Mouse (Mus musculus) lung, postnatal 14 days (tissue): ENCODE measurements around the gene Zyx.

Experiments
- DNase-seq: peaks from one replicate; pipeline ENCODE4 v3.0.0; 2021

Gene Zyx

DNA sequence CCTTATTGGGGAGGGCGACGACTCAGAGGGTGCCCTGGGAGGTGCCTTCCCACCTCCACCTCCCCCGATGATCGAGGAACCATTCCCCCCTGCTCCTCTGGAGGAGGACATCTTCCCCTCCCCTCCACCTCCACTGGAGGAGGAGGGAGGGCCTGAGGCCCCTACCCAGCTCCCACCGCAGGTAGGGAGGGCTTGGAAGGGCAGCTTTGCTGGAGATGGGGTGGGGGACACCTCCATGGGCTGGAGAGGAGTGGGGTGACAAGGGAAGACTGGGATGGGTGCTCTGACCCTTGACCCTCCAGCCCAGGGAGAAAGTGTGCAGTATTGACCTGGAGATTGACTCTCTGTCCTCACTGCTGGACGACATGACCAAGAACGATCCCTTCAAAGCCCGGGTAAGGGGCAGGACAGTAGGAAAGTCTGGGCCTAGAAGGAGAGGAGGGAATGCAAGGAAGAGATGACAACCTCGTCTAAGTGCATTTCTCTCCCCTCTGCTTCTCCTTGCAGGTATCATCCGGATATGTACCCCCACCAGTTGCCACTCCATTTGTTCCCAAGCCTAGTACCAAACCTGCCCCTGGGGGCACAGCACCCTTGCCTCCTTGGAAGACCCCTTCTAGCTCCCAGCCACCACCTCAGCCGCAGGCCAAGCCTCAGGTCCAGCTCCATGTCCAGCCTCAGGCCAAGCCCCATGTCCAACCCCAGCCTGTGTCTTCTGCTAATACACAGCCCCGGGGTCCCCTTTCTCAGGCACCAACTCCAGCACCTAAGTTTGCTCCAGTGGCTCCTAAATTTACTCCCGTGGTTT lies 1.7 kb downstream of the Zyx start:
- DNase-seq, result no peak

DNA sequence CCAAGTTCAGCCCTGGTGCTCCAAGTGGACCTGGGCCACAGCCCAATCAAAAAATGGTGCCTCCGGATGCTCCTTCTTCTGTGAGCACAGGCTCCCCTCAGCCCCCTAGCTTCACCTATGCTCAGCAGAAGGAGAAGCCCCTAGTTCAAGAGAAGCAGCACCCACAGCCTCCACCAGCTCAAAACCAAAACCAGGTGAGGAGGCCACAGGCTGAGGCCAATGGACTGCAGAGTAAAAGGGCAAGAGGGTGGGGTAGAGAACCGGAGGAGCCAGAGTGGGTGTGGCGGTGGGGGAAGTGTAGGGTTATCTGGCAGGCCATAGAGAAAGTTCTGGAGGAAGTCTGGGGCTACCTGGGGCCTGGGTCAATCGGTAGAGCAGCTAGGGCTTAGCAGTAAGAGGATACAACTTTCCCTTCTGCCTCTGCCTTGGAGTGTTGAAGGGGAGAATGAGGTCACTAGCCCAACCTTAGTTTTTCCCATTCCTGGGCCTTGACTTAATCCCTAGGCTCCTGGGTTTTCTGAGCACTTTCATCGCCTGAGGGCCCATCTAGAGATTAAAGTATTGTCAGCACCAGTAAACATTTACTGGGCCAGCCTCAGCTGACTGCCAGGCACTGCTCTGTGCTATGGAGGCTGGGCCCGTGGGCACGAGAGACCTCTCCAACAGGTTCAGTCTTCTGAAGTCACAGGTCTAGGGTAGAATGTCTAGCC lies 2.5 kb downstream of the Zyx start:
- no peak for DNase-seq

DNA sequence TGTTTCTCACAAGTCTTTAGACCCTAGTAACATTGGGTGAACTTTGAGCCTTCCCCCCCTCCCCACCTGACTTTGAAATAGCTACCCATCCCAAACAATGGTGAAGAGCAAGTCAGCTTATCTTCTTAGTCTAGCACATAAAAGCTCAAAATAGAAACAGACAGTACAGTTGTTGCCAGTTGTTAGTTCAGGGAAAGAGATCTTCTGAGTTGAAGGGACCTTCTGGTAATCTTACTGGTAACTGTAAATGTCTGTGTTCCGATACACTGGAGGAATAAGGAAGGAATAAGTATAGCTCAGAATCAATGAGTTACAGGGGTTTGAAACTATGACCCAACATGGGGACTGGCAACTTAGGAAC lies 3.0 kb downstream of the Zyx start:
- DNase-seq, result no peak

DNA sequence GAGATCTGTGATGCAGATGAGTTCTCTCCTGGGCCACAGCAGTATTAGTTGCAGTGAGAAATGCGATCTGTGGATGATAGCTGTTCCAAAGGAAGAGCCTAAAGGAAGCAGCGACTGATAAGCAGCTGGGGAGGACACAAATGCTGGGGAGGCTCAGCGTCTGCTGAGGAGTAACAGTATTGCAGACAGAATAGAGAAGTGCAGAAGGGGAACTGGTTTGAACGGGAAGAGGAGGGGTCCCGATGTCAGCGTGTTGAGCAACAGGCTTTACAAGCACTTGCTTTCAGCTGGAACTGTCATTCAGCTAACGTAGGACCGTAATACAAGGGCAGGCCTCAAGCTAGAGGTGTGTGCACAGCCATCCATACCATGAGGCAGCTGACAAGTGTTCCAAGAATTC lies 3.8 kb downstream of the Zyx start:
- DNase-seq, result no peak

DNA sequence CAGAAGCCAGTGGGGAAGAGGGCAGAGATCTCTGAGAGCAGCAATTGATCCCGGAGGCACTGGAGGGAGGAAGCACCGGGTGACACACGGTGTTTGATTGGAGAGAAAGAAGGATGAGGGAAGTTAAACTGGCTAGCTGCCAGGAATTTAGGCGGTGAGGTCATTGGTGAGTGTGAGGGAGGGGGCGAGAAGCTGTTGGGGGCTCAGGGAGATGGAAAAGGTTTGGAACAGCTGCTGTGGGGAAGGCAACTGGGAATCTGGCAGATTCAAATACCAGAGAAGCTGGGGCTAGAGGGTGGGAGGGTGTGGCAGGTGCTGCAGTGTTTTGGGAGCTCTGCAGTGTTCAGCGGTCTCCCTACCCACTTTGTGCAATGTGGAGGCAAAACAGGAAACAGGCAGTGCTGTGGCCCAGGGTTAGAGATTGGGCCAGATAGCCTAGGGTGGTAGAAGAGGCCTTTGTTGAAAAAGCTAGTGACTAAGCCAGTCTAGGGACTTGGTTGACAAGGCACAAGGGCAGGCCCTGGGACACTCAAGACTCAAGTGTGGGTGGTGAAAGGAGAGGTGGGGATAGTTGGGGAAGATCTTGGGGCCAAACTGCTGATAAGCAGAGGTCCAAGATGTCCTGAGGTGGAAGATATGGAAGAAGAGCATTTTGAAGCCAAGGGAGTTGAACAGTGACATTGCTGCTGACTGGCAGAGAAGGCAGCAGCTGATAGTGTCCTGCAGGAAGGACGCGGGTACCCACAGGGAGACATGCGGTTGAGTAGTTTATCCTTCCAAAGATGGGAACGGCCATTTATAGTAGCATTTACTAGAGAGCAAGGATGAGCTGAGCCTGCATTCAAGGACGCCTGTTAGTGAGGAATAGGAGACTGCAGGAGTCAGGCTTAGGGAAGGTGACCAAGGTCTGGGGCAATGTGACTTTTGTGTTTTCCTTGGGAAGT lies 4.9 kb downstream of the Zyx start:
- DNase-seq, result no peak

DNA sequence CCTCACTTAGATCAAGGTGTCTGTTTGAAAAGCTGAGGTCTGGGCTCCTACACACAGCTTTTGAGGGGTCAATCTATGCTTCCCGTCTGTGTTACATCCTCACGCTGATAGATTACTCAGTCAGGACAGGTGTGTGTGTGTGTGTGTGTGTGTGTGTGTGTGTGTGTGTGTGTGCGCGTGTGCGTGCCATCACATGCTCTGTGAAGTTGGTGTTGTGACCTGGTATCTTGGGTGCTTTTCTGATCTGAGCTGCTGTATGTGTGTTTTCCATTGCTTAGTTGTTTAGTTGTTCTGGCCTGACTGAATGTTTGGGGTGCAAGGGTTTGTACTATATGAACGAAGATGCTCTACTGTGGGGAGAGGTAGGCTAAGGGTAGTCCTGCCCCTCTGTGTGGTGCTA lies 5.9 kb downstream of the Zyx start:
- DNase-seq, result no peak

DNA sequence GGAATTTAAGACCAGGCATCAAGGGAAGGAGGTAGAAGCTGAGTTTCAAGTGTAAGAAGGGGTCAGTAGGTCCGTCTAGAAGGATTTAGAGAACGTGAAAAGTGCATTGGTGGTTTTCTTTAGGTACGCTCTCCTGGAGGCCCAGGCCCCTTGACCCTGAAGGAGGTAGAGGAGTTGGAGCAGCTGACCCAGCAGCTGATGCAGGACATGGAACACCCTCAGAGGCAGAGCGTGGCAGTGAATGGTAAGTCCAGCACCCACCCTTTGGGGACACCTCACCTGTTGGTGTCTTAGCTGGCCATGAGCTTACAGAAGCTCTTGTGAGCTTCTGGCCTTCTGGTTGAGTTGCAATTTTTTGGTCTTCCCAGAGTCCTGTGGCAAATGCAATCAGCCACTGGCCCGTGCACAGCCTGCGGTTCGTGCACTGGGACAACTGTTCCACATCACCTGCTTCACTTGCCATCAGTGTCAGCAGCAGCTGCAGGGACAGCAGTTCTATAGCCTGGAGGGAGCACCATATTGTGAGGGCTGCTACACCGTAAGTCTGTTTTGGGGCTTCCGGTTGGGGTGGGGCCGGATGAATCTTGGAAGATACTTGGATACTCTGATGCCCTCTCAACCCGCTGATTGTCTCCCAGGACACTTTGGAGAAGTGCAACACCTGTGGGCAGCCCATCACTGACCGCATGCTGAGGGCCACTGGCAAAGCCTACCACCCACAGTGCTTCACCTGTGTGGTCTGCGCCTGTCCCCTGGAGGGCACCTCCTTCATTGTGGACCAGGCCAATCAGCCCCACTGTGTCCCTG lies 6.6 kb downstream of the Zyx start:
- no peak for DNase-seq

DNA sequence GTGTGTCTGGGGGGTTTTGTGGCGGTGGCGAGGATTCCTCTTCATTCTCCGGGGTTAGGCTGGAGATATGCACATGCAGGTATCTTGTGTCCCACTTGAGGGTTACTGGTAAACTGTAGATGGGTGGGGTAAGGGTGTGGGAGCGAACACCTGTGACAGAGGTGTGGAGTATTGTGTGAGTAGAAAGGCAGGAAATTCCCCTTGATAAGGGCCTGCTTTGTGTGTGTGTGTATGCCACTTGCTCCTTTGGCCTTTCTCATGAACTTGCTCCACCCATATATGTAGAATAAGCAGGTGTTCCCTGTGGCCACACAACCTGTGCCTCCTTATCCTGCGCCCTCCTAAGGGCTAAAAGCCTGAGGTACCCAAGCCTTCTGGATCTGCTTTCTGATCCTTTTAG lies 7.5 kb downstream of the Zyx start:
- DNase-seq, result no peak

DNA sequence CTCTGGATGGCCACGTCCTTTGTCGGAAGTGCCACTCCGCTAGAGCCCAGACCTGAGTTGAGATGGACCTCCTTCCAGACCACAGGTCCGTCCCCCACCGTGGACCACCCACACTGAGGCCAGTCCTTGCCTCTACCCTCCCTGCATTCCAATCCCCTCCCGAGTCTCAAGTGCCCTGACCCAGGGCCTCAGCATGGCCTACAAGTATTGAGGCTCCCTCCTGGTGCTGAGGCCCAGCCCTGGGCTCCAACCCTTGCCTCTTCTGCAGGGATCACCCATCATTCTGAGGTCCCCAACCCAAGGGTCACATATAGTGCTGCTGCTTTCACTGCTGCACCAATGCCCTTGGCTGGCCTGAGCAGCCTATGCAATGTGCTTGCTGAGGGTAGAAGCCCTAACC lies 8.5 kb downstream of the Zyx start:
- DNase-seq, result no peak

DNA sequence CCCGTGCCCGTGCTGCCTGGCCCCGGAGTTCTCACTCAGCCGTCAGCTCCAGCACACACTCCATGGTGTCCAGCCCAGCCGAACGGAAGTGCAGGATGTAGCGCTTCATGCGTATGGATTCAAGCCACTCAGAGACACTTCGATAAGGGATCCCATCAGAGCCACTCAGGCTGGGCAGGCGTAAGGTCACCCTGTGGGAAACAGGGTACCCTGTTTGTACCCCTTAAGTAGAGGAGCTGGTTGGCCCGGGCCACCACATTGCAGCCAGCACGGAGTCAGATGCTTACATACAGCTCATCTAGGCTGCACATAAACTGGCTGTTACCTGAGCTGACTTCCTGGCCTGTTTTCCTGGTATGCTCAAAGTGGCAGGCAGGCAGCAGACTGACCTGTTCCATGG lies 9.5 kb downstream of the Zyx start:
- no peak for DNase-seq

DNA sequence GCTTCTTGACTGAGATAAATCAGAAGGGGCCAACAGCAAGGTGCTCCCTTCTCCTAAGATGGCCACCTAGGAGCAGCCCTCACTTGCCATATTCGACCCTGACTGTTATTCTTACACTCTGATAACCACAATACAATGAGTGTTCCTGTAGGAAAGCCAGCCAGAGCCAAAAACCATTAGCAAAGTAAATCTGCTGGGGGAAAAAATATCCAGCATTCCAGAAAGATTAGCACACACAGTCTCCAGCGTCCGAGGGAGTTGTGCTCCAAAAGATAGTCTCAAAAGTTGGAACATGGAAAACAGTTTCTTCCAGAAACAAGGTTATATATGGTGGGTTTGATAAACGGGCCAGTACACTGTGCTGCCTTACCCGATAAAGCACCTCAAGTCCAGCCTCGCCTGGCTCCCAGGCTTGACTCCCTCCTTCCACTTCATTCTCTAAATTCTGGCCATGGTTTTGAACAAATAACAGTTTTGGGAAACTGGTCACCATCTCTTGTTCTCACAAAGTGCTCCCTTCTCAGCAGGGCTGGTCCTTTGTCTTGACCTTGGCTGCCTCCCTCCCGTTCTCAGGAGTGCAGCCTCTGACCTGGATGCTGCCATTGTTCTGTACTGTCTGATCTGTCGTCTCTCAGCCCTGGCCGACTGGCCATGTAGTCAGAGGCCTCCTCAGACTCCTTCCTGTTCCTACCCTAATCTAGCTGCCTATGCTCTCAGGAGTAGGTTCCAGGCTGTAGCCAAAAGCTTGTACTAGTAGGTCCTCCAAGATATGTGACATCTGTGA lies 10.1 kb downstream of the Zyx start:
- no peak for DNase-seq

DNA sequence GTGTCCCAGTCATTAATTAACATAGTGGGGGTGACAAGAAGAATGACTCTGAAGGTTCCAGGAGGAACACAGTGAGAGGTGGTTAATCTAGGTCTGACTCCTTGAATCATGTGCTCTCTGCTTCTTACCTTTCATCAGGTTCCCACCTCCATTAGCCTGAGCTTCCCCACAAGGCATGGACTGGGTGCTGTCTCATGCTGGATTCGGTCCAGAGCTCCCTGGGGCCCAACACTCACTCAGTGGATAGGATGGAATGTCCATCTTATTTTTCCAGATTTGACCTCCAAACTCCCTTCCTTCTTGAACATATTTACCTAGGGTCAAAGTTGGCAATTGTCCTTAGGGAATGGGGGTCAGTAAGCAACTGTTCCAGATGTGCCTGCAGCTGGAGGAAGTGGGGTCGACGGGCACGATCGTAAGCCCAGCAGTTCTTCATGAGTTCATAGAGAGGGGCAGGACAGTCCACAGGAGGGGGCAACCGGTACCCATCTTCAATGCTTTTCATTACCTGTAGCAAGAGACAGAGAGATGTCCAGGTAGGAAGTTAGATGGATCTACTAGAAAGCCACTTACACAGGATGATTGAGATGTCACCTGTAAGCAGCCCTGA lies 10.9 kb downstream of the Zyx start:
- DNase-seq, result no peak

DNA sequence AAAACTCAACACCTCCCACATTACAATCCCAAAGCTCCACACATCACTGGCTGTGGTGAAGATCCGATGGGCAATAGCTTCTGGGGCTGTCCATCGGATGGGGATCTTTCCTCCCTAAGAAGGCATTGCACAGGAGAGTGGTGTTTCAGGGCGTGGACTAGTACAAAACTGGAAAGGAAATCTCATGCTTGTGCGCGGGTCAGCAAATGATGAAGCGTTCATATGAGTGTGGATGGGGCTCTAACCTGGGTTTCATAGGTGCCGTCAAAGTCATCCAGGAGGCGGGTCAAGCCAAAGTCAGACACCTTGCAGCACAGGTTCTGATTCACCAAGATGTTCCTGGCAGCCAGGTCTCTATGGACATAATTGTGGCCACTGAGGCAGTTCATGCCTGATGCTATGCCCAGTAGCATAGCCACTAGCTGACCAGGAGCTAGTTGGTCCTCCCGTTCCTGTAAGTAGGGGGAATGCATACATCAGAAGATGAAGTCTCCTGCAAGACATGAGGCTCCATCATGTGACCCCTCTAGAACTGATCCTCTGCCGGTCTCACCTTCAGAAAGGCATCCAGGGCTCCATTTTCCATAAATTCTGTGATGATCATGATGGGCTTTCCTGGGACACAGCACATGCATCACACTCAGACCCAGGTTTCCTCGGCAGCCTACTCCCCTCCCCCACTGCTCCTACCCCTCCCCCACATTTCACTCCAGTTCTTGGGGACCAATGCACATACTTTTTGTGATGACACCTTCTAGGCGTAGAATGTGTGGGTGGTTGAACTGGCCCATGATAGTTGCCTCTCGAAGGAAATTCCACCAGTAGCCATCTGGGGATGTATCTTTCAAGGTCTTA lies 11.8 kb downstream of the Zyx start:
- no peak for DNase-seq

DNA sequence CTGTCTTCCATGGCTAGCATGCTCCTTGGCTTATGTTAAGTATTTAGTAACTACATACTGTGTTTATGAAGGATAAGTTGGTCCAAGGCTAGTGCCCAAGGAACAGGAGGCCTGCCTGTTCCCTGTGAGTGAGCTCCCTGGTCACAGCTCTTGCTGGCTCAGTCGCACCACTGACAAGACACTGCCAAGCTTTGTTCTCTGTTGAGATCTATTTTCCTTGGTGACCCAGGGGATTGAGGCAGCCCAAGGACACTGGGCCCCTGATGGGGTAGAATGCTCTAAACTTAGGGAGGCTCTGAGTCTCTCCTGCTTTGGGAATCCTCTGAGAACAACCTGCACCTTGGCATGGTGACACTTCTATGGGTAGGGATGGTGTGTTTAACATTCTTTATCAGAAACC lies 12.6 kb downstream of the Zyx start:
- DNase-seq, result no peak

DNA sequence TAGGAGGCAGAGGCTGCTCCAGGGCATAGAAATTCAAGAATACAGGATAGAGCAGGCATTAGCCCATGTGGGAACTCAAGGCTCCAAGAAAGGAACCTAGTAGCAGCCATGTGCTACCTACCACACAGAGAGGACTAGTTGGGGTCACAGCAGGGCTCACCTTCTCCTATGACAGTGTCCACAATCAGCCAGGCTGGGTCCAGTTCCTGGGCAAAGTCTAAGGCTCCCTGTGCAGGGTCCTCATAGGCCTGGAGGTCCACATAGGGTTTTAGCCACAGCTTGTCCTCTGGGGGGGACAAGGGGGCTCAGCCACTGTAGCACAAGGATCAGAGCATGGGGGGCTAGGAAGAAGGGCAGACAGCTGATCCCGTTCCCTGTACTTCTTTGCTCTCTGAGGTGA lies 13.1 kb downstream of the Zyx start:
- DNase-seq, result no peak

DNA sequence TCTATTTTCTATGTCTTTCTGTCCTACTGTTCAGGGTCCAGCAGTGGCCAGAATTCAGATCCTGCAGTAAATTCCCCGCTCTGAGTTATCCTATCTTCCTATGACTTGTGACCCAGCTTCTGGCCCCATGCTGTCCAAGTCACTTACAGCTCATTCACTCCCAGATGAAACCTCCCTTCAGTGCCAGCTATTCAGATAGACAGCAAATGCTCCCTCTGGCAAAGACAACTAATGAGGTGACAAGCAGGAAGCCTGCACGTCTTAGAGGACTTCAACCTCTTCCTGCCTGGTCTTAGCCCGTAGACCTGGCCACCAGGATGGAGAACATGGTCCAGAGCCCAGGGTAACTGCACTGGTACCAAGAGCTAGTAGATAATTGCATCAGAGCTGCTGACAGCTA lies 13.5 kb downstream of the Zyx start:
- no peak for DNase-seq

DNA sequence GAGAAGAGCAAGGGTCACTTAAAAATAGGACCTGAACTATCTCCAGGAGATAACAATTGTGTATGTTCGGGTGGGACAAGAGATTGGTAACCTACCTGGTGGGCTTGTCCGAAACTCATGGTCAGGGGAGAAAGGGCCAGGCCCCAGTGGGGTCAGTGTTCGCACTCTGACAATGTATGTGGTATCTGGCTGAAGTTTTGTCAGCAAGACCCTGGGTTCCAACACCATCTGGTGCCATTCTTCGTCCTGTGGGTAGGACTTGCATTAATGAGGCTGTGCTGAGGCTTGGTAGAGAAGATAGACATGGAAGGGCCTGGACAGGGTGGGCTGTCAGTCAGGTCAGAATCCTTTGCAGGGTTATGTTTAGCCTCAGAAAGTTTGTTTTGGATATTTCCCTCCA lies 14.6 kb downstream of the Zyx start:
- no peak for DNase-seq

DNA sequence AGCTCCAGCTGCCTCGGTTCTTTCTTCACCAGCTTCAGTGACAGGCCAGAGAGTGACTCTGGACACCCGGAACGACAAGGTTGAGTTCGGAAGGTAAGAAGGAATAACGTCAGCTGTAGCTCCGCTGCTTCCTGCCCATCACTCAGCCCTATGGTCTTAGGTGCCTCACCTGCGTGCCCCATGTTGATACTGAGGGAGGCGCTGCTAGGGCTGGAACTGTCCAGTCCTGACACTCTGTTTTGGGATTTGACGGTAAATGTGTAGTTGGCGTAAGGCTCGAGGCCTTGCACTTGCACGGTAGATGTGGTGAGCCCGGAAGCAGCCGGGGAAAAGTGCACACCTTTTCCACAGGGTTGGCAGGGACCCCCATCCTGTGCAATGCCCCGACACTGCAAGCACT lies 15.2 kb downstream of the Zyx start:
- no peak for DNase-seq

DNA sequence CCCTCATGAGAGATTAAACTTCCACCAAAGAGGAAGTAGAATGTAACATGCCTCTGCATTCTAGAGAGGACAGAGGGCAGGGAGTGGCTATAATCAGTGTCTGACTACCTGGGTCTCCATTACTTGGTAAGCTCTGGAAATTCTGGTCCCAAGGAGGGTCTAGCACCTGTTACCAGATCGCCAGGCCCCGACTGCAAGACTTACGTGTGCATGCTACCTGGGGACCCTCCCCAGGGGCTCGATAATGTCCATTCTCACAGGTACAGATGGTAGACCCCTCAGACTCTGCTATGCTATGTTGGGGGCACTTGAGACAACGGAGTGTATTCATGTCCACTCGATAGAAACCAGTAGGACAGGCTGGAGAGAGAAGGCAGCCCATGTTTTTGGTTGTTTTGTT lies 15.8 kb downstream of the Zyx start:
- no peak for DNase-seq

DNA sequence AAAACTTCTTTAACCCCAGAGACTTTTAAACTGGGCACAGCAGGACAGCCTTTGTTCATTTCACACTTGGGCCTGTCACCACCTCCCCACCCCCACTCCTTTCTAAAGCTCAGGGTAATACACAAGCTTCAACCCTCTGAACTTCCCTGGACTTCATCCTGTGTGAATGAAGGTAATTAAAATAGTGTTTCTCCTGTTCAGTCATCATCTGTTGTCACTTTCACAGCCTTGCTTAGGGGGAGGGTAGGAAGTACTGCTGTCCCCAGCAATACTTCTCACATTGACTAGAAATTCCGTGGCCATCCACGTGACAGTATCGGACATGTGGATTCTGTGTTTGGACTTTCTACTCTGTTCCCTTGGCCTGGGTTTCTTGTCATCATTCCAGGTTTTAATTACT lies 20.4 kb downstream of the Zyx start:
- no peak for DNase-seq
